Mouse (Mus musculus): ENCODE measurements around the gene Pigt. TPM values are rescaled to one million over a fixed set of nuclear protein-coding genes. Genes with fewer than 3 reads are reported as not detected.
A peak's percentile ranks its signal among the peaks of the same experiment; 100 is the strongest.

Pigt gene
- polyA plus RNA-seq (2012; rRNA removed), result 55.9 and 71.5 TPM in 2 replicates

DNA sequence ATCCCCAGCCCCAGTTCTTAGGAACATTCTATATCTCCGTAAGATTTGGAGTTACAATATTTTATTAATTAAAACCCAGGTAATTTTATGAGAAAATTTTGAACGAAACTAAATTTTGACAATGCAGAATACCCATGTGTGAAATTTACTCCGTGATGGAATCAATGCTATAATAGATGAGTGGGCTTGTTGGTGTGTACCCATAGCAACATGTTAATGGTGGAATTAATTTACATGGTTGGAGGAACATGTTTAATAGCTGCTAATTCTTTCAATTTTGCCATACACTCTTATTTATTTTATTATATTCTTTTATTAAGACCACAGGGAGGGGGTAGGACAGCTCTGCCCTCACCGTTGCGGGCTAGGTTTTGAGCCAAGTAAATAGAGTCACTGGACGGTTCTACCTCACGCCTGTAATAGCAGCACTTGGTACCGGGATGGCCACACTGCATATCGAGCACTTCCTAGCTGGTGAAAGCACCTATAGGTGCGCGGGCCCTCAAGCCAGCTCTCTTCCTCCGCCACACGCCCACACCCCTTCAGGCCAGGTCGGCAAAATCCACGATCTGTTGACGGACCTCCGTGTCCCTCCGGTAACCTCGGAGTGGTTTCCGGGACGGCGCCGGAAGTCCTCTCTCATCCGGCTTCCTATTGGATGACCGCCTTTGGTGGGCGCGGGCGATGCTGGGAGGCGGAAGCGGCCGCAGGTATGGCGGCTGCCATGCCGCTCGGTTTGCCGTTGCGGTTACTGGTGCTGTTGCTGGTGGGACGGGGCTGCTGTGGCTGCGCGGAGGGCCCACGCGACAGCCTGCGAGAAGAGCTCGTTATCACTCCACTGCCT, at the start of gene Pigt:
Gene Pigt (plus strand): TSS at position 674 of the 844 bp plus-strand sequence.
- peak; percentile 79 for DNase-seq (ENCODE audit: low spot score)

DNA sequence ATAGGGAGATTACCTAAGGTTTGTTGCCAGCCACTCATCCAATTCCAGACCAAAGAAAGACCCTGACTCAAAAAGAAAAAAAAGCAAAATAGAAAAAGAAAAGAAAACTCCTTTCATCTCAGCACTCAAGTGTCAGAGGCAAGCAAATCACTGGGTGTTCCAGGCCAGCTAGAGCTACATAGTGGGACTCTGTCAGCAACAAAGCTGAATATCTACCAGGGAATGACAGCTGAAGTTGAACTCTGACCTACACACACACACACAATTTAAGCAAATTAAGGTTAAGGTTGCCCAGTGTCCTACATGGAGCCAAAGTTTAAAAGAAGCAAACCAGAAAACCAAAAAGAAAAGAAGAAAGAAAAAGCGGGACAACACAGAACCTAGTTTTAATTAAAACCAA, 49.2 kb upstream of the Pigt start:
- DNase-seq (ENCODE audit: low spot score), result no peak

DNA sequence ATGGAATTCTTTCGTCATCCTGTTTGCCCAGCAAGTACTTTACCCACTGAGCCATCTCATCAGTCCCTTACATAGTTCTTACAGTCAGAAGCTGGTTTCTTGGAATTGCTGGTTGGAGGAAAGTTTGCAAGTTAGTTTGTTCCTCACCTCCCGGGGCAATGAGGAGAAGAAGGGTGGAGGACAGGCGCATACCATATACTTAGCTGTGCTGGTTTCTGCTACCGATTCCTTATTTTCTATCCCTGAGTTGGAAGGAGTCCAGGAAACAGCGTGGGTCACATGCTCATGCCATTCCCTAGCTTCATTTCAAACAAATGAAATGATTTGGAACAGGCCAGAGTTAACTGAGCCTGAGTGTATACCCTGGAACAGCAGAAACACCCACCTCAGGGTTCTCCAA, 48.4 kb upstream of the Pigt start:
- no peak for DNase-seq (ENCODE audit: low spot score)

- DNase-seq (ENCODE audit: low spot score), result no peak
These were observed 47.8 kb upstream of the Pigt start for GRCm38 (mm10) chr2:164449341-164450042.

- no peak for DNase-seq (ENCODE audit: low spot score)
These were observed 45.2 kb upstream of the Pigt start for GRCm38 (mm10) chr2:164452000-164452676.

GRCm38 (mm10) chr2:164453047-164453757, 44.1 kb upstream of the Pigt start:
- no peak for DNase-seq (ENCODE audit: low spot score)

GRCm38 (mm10) chr2:164453887-164454500, 43.3 kb upstream of the Pigt start:
- DNase-seq (ENCODE audit: low spot score), result no peak

GRCm38 (mm10) chr2:164454846-164455245, 42.5 kb upstream of the Pigt start:
- no peak for DNase-seq (ENCODE audit: low spot score)

DNA sequence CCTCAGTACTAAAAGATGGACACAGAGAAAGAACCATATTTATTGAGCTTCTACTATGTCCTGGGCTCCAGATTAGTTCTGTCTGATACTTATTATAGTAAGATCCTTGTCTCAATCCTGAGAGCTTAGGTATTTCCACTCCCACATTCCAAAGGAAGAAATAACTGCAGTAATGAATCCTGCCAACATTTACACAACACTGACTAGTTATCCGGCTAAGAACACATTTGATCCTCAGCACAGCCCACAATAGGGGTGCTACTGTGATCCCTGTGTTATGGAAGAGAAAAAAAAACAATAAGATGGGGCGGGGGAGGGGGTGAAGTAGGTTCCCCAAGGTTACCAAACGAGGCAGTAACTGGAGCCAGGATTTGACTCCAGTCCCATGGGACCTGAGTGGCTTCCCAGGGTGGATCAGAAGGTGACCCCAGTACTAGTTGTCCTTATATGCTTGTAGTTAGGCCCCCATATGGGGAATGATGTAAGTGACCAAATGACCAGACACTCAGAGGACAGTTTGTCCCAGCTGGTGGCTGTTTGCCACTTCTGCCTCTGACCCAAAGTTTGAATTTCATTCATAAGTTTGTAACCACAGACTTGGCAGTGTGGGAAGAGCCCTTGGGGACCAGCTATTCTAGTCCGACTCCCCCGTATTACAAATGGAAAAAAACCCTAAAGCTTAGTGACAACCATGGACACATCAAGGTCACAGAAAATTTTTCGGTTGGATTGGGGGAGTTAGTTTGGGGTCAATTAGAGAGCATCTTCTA, 41.7 kb upstream of the Pigt start:
- DNase-seq (ENCODE audit: low spot score), result no peak

DNA sequence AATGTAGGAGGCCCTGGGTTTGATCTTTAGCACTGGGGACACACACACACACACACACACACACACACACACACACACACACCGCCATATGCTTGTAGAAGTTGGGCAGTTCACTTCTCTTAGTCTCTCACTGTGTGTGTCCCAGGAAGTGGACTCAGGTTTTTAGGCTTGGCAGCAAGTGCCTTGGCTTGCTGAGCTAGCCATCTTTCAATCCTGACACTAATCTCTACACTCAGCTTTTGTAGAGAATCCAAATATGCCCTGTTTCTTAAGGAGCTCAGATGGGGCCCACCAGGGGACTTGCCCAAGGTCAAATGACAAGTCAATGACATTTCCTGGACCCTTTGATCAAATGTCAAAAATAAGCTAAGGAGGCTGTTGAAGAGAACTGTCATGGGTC, 40.9 kb upstream of the Pigt start:
- DNase-seq (ENCODE audit: low spot score), result no peak

DNA sequence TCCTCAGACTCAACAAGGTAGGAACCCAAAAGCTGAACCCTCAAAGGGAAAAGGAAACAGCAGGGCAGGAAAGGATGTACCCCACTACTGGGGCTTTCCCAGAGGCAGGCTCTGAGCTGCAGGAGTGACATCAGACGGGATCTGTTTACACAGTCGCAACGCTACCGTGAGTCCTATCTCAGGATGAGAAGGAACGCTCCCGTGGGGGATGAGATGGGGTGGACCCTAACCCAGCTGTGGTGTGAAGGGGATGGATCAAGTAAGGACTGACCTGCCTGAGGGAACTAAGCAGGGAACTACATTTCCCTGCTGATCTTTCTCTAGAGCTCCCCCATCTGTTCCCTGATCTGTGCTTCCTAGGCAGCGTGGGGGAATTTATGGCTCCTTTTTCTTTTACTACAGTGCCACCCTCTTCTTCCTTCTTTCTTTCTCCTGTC, 40.4 kb upstream of the Pigt start, which contains the start of gene Sys1:
Gene Sys1 (plus strand): TSS at position 101 of the 437 bp plus-strand sequence.
- no peak for DNase-seq (ENCODE audit: low spot score)

- DNase-seq (ENCODE audit: low spot score), result no peak
These were observed 39.4 kb upstream of the Pigt start for GRCm38 (mm10) chr2:164457942-164458341.

- no peak for DNase-seq (ENCODE audit: low spot score)
These were observed 38.8 kb upstream of the Pigt start for GRCm38 (mm10) chr2:164458535-164458934.

- DNase-seq (ENCODE audit: low spot score), result peak; percentile 90
These were observed 36.4 kb upstream of the Pigt start, which contains the start of gene Gm20458 for GRCm38 (mm10) chr2:164460745-164461551. Gene Gm20458 (plus strand): TSS chr2:164460967.

DNA sequence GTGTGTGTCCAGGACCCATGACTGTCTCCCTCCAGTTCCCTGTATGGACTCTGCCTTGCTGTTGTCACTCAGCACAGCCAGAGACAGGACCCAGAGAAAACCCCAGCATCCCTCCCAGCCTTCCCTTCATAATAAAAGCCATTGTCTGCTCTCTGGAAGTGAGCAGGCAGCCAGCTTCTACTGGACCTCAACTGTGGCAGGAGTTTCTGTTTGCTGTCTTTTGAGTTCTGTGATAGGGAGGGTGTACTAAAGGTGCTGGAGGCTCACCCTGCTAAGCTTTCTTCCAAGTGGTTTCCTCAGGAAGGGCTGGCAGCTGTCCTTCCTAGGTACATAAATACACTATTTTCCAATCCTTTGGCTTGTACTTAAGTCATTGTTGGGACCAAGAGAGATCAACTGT, 32.2 kb upstream of the Pigt start:
- no peak for DNase-seq (ENCODE audit: low spot score)

GRCm38 (mm10) chr2:164466787-164467186, 30.5 kb upstream of the Pigt start:
- no peak for DNase-seq (ENCODE audit: low spot score)

DNA sequence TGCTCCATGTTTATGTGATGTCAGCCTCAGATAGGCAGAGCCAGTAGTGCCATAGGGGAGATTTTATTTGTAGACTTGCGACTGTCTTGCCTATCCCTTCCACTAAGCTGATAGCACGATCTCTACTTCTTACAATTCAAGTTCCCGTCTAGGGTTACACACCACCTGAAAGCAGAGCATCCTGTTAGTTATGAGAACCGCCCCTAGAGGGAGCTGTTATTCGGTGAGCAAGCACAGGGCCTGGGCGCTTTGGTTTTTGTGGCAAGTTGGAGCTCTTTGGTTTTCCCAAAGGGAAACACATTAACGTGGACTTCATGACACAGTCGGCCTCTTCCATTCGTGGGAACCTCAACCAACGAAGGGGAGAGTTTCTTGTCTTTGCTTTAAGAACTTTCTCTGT, 27.1 kb upstream of the Pigt start:
- no peak for DNase-seq (ENCODE audit: low spot score)

DNA sequence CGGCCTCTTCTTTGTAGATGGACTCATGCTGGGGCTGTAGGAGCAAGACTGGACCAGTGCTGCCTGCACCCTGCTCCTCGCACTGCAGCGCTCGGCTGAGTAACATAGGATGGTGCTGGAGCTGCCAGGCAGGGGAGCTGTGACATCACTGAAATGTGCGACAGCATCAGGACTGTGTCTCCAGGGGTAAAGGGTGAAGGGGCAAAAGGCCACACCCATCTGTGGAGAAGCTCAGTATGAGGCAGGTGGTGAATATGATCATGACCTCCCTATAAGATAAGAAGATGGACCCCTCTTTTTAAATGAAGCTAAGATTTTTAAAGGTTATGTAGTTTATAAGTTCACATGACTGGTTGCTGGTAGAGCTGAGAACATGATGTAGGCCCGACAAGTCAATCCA, 23.7 kb upstream of the Pigt start, which contains the start of gene Trp53tg5:
Gene Trp53tg5 (minus strand): TSS at position 101 of the 400 bp plus-strand sequence.
- DNase-seq (ENCODE audit: low spot score), result no peak

- peak; percentile 58 for DNase-seq (ENCODE audit: low spot score)
These were observed 11.6 kb upstream of the Pigt start, which contains the start of gene Dbndd2 for GRCm38 (mm10) chr2:164485681-164486257. Gene Dbndd2 (plus strand): TSS chr2:164486106.
